Mouse (Mus musculus) limb, embryonic 11.5 days (tissue): ENCODE results near the gene Sardh. TPM values are rescaled to one million over a fixed set of nuclear protein-coding genes. Genes with fewer than 3 reads are reported as not detected.

ENCODE experiments used
- ATAC-seq: fragments of 200-750 bp; cut with Nextera tagmentation; 2 replicates; pipeline ENCODE4 v1.8.0; 2017; ENCODE audit warnings: low read depth; ENCODE audit not compliant: insufficient number of reproducible peaks, low FRiP score, low TSS enrichment
- DNase-seq: peaks from one replicate; pipeline ENCODE4 v3.0.0-alpha.2; 2015; ENCODE audit warnings: low spot score
- H3K27ac ChIP-seq: fragments of 300-500 bp; sonication (generic); replicated peaks from 2 replicates; pipeline ENCODE4 v1.5.1; 2014; ENCODE audit warnings: low read depth, mild to moderate bottlenecking, low read length
- H3K27me3 ChIP-seq: fragments of 300-500 bp; sonication (generic); 2 replicates; pipeline ENCODE4 v1.6.1; 2014; ENCODE audit warnings: mild to moderate bottlenecking, low read length, mixed read lengths; ENCODE audit not compliant: control insufficient read depth, insufficient read depth
- H3K36me3 ChIP-seq: fragments of 300-500 bp; sonication (generic); 2 replicates; pipeline ENCODE4 v1.6.1; 2014; ENCODE audit warnings: mild to moderate bottlenecking, low read length, moderate library complexity, mixed read lengths; ENCODE audit not compliant: control insufficient read depth, insufficient read depth
- H3K4me1 ChIP-seq: fragments of 300-500 bp; sonication (generic); 2 replicates; pipeline ENCODE4 v1.6.1; 2014; ENCODE audit warnings: low read length, mixed read lengths; ENCODE audit not compliant: control insufficient read depth, insufficient read depth
- H3K4me2 ChIP-seq: fragments of 300-500 bp; sonication (generic); 2 replicates; pipeline ENCODE4 v1.6.1; 2014; ENCODE audit warnings: low read depth, mild to moderate bottlenecking, moderate library complexity; ENCODE audit not compliant: severe bottlenecking
- H3K4me3 ChIP-seq: fragments of 300-500 bp; sonication (generic); 2 replicates; pipeline ENCODE4 v1.5.1; 2014; ENCODE audit warnings: low read depth, low read length
- H3K9ac ChIP-seq: fragments of 300-500 bp; sonication (generic); 2 replicates; pipeline ENCODE4 v1.6.1; 2014; ENCODE audit warnings: mild to moderate bottlenecking, low read length
- H3K9me3 ChIP-seq: fragments of 300-500 bp; sonication (generic); 2 replicates; pipeline ENCODE4 v1.6.1; 2016; ENCODE audit warnings: low read length; ENCODE audit not compliant: control insufficient read depth
- WGBS: fragments of 180-500 bp; shearing (Covaris S2); extraction: QIAGEN DNeasy Blood & Tissue Kit; methylation state at CpG from one replicate; pipeline ENCODE4 v1.1.7; 2014; 5-methylcytosine and 5-hydroxymethylcytosine counted together
- polyA plus RNA-seq: library from polyadenylated mRNA; unstranded; fragments of >200 nt; fragmentation: Nextera tagmentation; extraction: Ambion mirVana; gene quantifications from 2 replicates; pipeline ENCODE4 v1.2.1, GENCODE M21; 2014

Gene Sardh
- polyA plus RNA-seq, 1 experiment from 2014 or later: 3.5 TPM

- no peak overlapping the region for H3K27ac ChIP-seq
These were observed 72.4 kb downstream of the Sardh start for GRCm38 (mm10) chr2:27175696-27176267.

GRCm38 (mm10) chr2:27174242-27174641, 73.9 kb downstream of the Sardh start:
- Histone ChIP-seq H3K9me3 (no peaks in the 10 kb centered on the region), H3K4me3 (no peak overlapping the region), H3K36me3 (no peaks in the 10 kb centered on the region), H3K9ac (no peak overlapping the region), H3K27me3 (no peaks in the 10 kb centered on the region), H3K4me1 (no peaks in the 10 kb centered on the region), H3K4me2 (no peak overlapping the region), H3K27ac (no peak overlapping the region)
- no peak for DNase-seq
- ATAC-seq: no peak
- 87% methylated on average over 2 of the region's 2 CpGs for WGBS

More at GRCm38 (mm10) chr2:27175696-27176267, 72.4 kb downstream of the Sardh start:
- Histone ChIP-seq H3K4me1 (no peaks in the 10 kb centered on the region), H3K4me3 (no peak overlapping the region), H3K9me3 (no peaks in the 10 kb centered on the region), H3K27me3 (no peaks in the 10 kb centered on the region), H3K9ac (no peak overlapping the region), H3K36me3 (no peaks in the 10 kb centered on the region), H3K4me2 (no peak overlapping the region)
- WGBS: 69% methylated on average over 10 of the region's 10 CpGs
- DNase-seq (no peak), ATAC-seq (no peak)

DNA sequence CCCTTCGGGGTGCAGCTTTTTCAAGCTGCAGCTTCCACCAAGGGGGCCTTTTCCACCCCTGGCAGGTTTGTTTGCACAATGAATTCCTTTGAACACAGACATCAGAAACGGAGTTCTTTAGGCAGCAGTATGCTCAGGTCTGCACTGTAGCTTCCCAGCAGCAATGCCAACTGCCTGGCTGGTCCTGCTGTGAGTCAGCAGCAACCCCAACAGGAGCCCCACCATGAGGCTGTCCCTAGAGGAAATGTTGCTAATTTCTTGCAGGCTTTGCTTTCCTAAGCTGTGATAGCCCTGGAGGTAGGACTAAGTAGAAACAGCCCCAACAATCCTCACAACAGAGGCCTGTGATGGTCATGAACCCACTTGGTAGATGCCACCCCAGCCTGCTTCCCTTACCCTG, 81.1 kb downstream of the Sardh start:
- DNase-seq (no peak), ATAC-seq (no peak)
- WGBS: 25% methylated on average over 2 of the region's 2 CpGs
- Histone ChIP-seq H3K9me3 (no peaks in the 10 kb centered on the region), H3K36me3 (no peaks in the 10 kb centered on the region), H3K27ac (no peak overlapping the region), H3K4me1 (peaks cover 6% of the 10 kb centered on the region; the same call in 1 of the 2 replicates), H3K4me3 (no peak overlapping the region), H3K9ac (no peak overlapping the region), H3K27me3 (no peaks in the 10 kb centered on the region), H3K4me2 (no peak overlapping the region)

DNA sequence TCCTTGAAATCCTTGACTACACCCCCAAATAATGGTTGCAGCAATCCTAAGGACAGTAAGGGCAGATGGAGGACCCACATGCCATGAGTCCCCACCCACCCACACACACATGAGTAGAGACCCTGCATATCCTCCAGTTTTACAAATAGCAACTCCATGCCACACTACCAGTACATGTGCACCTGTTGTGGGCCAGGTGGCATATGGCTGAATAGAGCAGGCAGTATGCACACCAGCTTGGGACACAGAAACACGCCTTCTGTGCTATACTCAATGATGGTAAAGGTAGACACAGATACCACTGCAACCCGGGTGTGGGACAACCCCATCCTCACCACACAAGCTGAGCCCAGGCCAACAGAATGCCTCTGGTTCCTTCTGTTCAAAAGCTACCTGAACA, 82.1 kb downstream of the Sardh start:
- WGBS: 86% methylated on average over 2 of the region's 2 CpGs
- no peak overlapping the region for H3K27ac ChIP-seq
- no peak for DNase-seq

GRCm38 (mm10) chr2:27164796-27165590, 83.1 kb downstream of the Sardh start, which contains the start of gene Dbh:
Gene Dbh (plus strand): TSS chr2:27165233.
- H3K36me3 ChIP-seq: no peaks in the 10 kb centered on the region
- no peak within 1 kb of the TSS for H3K27ac ChIP-seq
- no peak within 1 kb of the TSS for H3K4me3 ChIP-seq
- H3K4me2 ChIP-seq: no peak within 1 kb of the TSS
- WGBS: 78% methylated on average over 12 of the region's 12 CpGs
- peaks cover 11% of the 10 kb centered on the region for H3K4me1 ChIP-seq
- H3K9ac ChIP-seq: no peak within 1 kb of the TSS
- DNase-seq (no peak), ATAC-seq (no peak)
- no peaks in the 10 kb centered on the region for H3K27me3 ChIP-seq
- no peaks in the 10 kb centered on the region for H3K9me3 ChIP-seq

More for the DNA sequence above, 82.1 kb downstream of the Sardh start:
- Histone ChIP-seq H3K4me3 (no peak overlapping the region), H3K4me1 (peaks cover 6% of the 10 kb centered on the region; the same call in 1 of the 2 replicates), H3K36me3 (no peaks in the 10 kb centered on the region), H3K9me3 (no peaks in the 10 kb centered on the region), H3K27me3 (no peaks in the 10 kb centered on the region), H3K9ac (no peak overlapping the region), H3K4me2 (no peak overlapping the region)
- ATAC-seq: no peak

- no peaks in the 10 kb centered on the region for H3K9me3 ChIP-seq
- H3K4me2 ChIP-seq: no peak overlapping the region
- peaks cover 18% of the 10 kb centered on the region for H3K4me1 ChIP-seq
- no peak overlapping the region for H3K4me3 ChIP-seq
- no peaks in the 10 kb centered on the region for H3K36me3 ChIP-seq
- H3K9ac ChIP-seq: no peak overlapping the region
- ATAC-seq (no peak), DNase-seq (no peak)
- no peak overlapping the region for H3K27ac ChIP-seq
- 80% methylated on average over 5 of the region's 5 CpGs for WGBS
- no peaks in the 10 kb centered on the region for H3K27me3 ChIP-seq
These were observed 84.3 kb downstream of the Sardh start for GRCm38 (mm10) chr2:27163851-27164250.

DNA sequence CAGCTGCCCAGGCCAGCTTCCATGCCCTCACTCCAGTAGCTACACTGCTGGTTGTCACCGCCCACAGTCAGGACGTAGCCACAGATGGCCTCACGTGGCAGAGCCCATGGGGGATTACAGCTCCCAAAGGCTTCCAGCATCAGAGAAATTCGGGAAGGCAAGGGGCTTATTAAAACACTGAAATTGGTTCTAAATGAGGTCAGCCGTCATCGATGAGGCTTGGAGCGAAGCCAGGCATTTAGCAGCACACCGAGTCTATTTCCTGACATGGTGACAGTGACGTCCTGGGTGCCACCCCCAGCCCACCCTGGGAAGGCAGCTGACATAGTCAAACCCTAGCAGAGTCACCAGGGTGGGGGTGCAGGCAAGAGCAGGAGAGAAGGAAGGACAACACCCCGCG, 85.5 kb downstream of the Sardh start:
- no peak for ATAC-seq
- Histone ChIP-seq H3K27ac (no peak overlapping the region), H3K36me3 (no peaks in the 10 kb centered on the region)

DNA sequence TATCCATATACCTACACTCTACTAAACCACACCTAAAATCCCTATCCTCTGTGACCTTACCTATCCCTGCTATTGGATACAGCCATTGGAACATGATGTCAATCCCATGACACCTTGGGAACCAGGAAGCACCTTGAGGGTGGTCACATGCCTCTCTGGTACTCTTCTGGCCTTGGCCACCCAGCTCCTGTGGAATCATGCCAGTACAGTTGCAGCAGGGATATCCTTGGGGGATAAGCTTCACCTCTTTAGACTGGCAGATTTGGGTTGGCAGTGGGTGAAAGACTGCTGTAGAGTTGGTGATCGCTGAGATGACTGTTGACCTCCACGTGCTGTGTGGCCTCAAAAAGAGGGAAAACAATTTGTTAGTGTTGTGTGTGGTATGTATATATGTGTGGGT, 86.6 kb downstream of the Sardh start:
- Histone ChIP-seq H3K9me3 (no peaks in the 10 kb centered on the region), H3K4me3 (no peak overlapping the region), H3K27ac (no peak overlapping the region), H3K27me3 (no peaks in the 10 kb centered on the region), H3K36me3 (no peaks in the 10 kb centered on the region), H3K4me2 (no peak overlapping the region), H3K9ac (no peak overlapping the region), H3K4me1 (peaks cover 12% of the 10 kb centered on the region)
- WGBS: 94% methylated on average over 2 of the region's 2 CpGs
- ATAC-seq (no peak), DNase-seq (no peak)

More for the DNA sequence above, 85.5 kb downstream of the Sardh start:
- peaks cover 18% of the 10 kb centered on the region for H3K4me1 ChIP-seq
- H3K4me3 ChIP-seq: no peak overlapping the region
- H3K9me3 ChIP-seq: no peaks in the 10 kb centered on the region
- H3K4me2 ChIP-seq: no peak overlapping the region
- 54% methylated on average over 11 of the region's 11 CpGs for WGBS
- H3K27me3 ChIP-seq: no peaks in the 10 kb centered on the region
- DNase-seq: no peak
- H3K9ac ChIP-seq: no peak overlapping the region
